Mouse (Mus musculus): Measurements from ENCODE around the gene Atl3.
"Not testable (repeated sequence)": the region's sequence is repeated elsewhere in the genome, so short reads cannot be mapped to it uniquely, and the experiment has no call there.

Atl3 gene

GRCm38 (mm10) chr19:7493352-7494186 is at the start of gene Atl3:
TSS of gene Atl3 (plus strand) at chr19:7494040.
- DNase-seq (ENCODE audit: extremely low spot score, low spot score), result no peak

- no peak for DNase-seq (ENCODE audit: extremely low spot score, low spot score)
These were observed 48.7 kb upstream of the Atl3 start for GRCm38 (mm10) chr19:7445105-7445504.

- no peak for DNase-seq (ENCODE audit: extremely low spot score, low spot score)
These were observed 48.2 kb upstream of the Atl3 start for GRCm38 (mm10) chr19:7445596-7445995.

- DNase-seq (ENCODE audit: extremely low spot score, low spot score), result no peak
These were observed 37.0 kb upstream of the Atl3 start for GRCm38 (mm10) chr19:7456803-7457202.

GRCm38 (mm10) chr19:7458901-7459300 is 34.9 kb upstream of the Atl3 start:
- DNase-seq (ENCODE audit: extremely low spot score, low spot score), result no peak

- no peak for DNase-seq (ENCODE audit: extremely low spot score, low spot score)
These were observed 34.5 kb upstream of the Atl3 start for GRCm38 (mm10) chr19:7459370-7459769.

DNA sequence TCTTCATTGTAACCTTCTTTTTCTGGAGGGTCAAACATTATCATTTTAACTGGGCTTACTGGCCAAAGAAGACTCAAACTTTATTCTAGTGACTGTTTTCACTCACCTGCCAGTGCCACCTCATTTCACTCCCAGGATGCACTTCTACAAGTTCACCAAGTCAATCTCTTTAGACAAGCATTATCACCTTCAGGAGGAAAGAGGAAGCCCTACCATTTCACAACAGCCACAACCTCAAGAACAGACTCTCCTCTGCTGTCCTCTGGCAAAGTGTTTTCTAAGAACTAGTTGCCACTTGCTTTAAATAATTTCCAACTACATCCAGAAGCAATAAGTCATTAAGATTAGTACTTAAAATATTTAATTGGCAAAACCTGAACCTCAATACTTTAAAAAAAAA is 25.9 kb upstream of the Atl3 start:
- DNase-seq (ENCODE audit: extremely low spot score, low spot score), result no peak

- no peak for DNase-seq (ENCODE audit: extremely low spot score, low spot score)
These were observed 23.2 kb upstream of the Atl3 start for GRCm38 (mm10) chr19:7470643-7471042.

- no peak for DNase-seq (ENCODE audit: extremely low spot score, low spot score)
These were observed 14.0 kb upstream of the Atl3 start for GRCm38 (mm10) chr19:7479751-7480248.

DNA sequence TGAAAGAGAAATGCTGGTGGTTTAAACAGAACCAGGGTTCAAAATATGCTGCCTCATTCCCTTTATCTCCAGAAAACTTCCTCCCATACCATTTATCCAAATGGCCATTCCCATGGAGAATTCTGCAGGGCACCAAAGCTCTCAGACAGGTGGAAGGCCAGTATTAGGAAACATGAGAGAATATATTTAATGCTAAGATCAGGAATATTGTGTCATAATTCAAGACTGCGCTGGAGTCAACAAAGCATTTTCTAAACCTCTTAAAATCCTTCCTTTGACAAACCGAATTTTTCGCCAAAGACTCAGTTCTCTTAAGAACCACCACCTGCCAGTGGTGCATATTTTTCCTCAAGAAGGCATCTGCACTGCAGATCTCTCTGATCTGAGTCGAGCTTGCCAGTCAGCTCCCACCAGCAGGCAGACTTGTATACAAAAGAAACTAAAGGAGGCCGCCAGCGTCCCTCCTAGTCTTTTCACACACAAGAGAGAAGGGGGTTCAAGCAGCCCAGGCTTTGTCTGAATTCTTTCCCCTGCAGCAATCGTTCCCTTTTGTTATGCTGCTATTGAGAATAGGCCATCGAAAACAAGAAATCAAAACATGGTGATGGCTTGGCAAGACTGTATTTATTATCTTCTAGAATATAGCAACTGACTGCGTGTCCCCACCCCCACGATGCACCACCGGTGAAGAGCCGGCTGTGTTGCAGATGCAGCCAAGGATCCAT is 12.1 kb upstream of the Atl3 start:
- peak; percentile 58 for DNase-seq (ENCODE audit: extremely low spot score, low spot score)

GRCm38 (mm10) chr19:7482266-7482598 is 11.6 kb upstream of the Atl3 start:
- DNase-seq (ENCODE audit: extremely low spot score, low spot score), result no peak

DNA sequence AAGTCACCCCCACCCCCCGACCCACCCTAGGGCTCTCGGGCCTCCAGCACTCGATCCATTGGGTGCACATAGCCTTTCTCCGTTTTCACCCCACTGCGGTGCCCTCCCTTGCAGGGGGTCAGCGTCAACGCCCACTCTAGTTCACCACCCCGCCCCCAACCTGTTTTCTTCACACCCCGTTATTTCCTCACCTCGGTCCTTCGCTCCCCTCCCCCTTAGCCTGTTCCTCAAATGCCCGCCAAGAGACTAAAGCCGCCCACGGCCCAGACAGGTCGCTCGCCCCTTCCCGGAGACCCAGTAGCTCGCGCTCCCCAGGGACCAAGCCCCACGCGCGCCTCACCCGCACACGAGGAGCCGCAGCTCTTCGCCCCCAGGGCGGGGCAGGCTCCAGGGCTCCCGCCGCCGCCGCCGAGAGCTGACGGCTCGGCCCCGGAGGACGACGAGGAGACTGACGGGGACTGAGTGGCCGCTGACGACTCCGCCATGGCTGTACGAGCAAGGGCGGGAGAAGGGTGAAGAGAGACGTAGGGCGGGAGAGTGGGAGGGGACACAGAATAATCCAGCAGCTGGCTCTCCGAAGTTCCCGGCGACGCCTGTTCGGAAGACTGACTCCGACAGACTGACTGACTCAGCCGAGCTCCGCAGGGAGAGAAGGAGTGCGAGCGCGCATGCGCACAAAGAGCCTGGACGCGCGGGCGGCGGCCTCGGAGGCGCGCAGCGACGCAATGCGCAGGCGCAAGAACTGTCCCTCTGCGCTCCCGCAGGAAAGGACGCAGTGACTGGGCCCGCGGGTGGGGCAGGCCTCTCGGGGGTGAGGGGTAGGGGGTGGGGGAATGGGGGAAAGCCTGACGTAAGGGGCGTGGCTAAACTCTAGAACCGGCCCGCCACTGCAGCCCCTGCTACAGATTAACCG is 11.0 kb upstream of the Atl3 start, which contains the start of gene Rtn3:
TSS of gene Rtn3 (minus strand) at position 683 of the 913 bp plus-strand sequence.
- DNase-seq (ENCODE audit: extremely low spot score, low spot score), result peak; percentile 98

- DNase-seq (ENCODE audit: extremely low spot score, low spot score), result no peak
These were observed 10.3 kb upstream of the Atl3 start for GRCm38 (mm10) chr19:7483512-7483882.

GRCm38 (mm10) chr19:7484076-7484475 is 9.8 kb upstream of the Atl3 start:
- DNase-seq (ENCODE audit: extremely low spot score, low spot score), result no peak

DNA sequence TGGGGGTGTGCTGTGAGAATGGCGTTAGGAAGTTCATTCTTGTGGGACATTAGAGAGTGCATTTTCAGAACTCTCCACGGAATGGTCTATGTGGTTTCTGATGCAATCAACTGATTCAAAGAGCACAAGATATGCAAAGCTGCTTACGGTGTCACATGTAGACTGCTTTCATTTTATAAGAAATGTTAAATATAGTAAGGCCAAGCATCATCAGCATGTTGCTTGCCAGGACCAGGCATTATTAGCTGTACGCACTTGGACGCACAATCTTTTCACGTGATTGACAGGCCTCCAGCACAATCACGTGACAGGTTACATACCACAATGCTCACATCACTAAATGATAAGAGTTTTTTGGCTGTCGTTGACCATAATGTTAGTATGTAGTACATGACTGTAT is 6.2 kb upstream of the Atl3 start:
- no peak for DNase-seq (ENCODE audit: extremely low spot score, low spot score)

DNA sequence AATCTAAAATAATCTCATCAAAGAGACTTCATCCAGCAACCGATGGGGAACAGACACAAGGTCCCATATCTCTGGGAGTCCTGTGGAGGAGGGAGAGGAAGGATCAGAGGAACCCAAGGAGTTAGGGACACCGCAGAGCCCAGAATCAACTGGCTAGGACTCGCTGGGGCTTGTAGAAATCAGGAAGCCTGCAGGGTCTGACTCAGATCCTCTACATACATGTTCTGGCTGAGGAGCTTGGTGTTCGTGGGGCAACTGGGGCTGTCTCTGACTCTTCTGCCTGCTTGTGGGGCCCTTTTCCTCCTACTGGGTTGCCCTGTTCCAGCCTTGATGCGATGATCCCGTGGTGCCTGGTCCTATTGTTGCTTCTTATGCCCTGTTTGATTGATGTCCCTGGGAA is 1.9 kb upstream of the Atl3 start:
- DNase-seq (ENCODE audit: extremely low spot score, low spot score), result no peak

- DNase-seq (ENCODE audit: extremely low spot score, low spot score), result no peak
These were observed 1.2 kb upstream of the Atl3 start for GRCm38 (mm10) chr19:7492682-7493081.

DNA sequence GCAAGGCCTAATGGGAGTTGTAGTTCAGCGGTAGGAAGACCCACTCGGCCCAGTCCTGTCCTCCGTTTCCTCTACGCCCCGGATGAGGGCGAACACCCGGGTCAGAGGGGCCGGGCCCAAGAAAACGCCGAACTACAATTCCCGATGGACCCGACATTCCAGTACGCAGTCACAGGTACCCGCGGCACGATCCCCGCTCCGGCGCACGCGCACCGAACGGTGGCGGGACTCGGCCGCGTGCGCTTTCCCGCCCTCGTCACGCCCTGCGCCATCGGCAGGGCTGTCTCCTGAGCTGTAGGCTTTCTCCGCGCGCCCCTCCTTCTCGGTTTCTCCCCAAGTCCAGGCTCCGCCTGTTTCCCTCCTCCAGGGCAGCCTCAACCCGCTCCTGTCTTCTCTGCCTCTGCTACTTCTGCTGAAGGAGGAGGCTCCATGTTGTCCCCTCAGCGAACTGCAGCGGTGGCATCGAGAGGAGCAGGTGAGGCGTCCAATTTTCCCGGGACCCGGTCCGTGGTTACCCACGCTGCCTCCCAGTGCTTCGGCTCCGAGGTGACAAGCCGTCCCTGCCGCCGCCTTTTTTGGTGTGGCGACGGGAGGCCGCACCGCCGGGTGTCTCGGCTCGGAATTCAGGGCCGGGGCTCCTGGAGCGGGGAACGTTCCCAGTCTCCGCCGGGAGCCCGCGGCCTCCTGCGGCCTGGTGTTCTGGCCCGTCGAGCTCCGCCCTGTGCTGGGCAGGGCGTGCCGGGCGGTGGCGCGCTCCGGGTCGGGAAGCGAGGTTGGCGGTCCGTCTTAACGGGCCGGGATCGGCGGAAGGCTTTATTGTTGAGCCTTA is 561 bp downstream of the Atl3 start:
- peak; percentile 93 for DNase-seq (ENCODE audit: extremely low spot score, low spot score)

- no peak for DNase-seq (ENCODE audit: extremely low spot score, low spot score)
These were observed 1.6 kb downstream of the Atl3 start for GRCm38 (mm10) chr19:7495221-7496038.

GRCm38 (mm10) chr19:7496070-7496469 is 2.2 kb downstream of the Atl3 start:
- not testable (repeated sequence) for DNase-seq (ENCODE audit: extremely low spot score, low spot score)

Data from neural tube, embryonic 10.5 days (tissue).